In genomic region chr3:104781471-104781903, GRCm38 (mm10) we compare ENCODE assay signal across 8 mouse cellular contexts. TPM values are rescaled to one million over a fixed set of nuclear protein-coding genes. Genes with fewer than 3 reads are reported as not detected.
DNase-seq lines count a peak whose midpoint lies in the region; ATAC-seq lines count a peak whose summit lies in the region.

TSS of gene Fam19a3 (minus strand) at chr3:104781840.

- H3K9ac ChIP-seq in embryonic facial prominence, embryonic 14.5 days (ENCODE audit: low read depth, low read length) = peak within 1 kb of the TSS; percentile 61
- peak within 1 kb of the TSS; percentile 36; the same call in 1 of the 2 replicates for H3K9ac ChIP-seq in limb, embryonic 11.5 days (ENCODE audit: low read length)
- 0 out of 2 replicates have a peak within 1 kb of the TSS, but pooled peaks have one; percentile 11 for H3K9ac ChIP-seq in midbrain, embryonic 15.5 days

- H3K27me3 ChIP-seq in erythroblast, embryonic 14.5 days (ENCODE audit: control insufficient read depth) = peaks cover 97% of the 10 kb centered on the region
- H3K27me3 ChIP-seq in embryonic facial prominence, embryonic 14.5 days (replicated peaks; ENCODE audit: control insufficient read depth, insufficient read depth, low read length) = peaks cover 73% of the 10 kb centered on the region
- H3K27me3 ChIP-seq in limb, embryonic 11.5 days (ENCODE audit: control insufficient read depth, insufficient read depth, low read length) = peaks cover 63% of the 10 kb centered on the region
- peaks cover 82% of the 10 kb centered on the region for H3K27me3 ChIP-seq in midbrain, embryonic 15.5 days (replicated peaks)

- WGBS in embryonic facial prominence, embryonic 14.5 days = under 1% methylated on average over 25 of the region's 26 CpGs
- WGBS in limb, embryonic 11.5 days = under 1% methylated on average over 26 of the region's 26 CpGs
- under 1% methylated on average over 26 of the region's 26 CpGs for WGBS in midbrain, embryonic 15.5 days

- ATAC-seq in erythroblast, adult 5-6 weeks (replicated peaks; ENCODE audit: low FRiP score, poor library complexity, severe bottlenecking) = no peak
- no peak for ATAC-seq in embryonic facial prominence, embryonic 14.5 days (ENCODE audit: low read depth)
- 0 out of 2 replicates have a peak, but pooled peaks have one; percentile 8 for ATAC-seq in limb, embryonic 11.5 days (ENCODE audit: insufficient number of reproducible peaks, low FRiP score, low TSS enrichment, low read depth)
- ATAC-seq in midbrain, embryonic 15.5 days (replicated peaks) = 0 out of 2 replicates have a peak, but pooled peaks have one; percentile 18

- H3K27ac ChIP-seq in embryonic facial prominence, embryonic 14.5 days (replicated peaks; ENCODE audit: low read depth, low read length) = no peak within 1 kb of the TSS
- H3K27ac ChIP-seq in limb, embryonic 11.5 days (replicated peaks; ENCODE audit: low read depth, low read length) = no peak within 1 kb of the TSS
- no peak within 1 kb of the TSS for H3K27ac ChIP-seq in midbrain, embryonic 15.5 days

- H3K4me3 ChIP-seq in erythroblast, embryonic 14.5 days (replicated peaks) = peak within 1 kb of the TSS; percentile 34
- H3K4me3 ChIP-seq in embryonic facial prominence, embryonic 14.5 days (ENCODE audit: low read depth, low read length) = peak within 1 kb of the TSS; percentile 52
- H3K4me3 ChIP-seq in limb, embryonic 11.5 days (ENCODE audit: low read depth, low read length) = peak within 1 kb of the TSS; percentile 50
- peak within 1 kb of the TSS; percentile 39 for H3K4me3 ChIP-seq in midbrain, embryonic 15.5 days

- intact Hi-C loops in heart, postnatal 10 days (cut with DNase I) = loop anchor here (2.0 kb wide), 1 partner anchor 23 kb away; no protein-coding TSS in a partner anchor
- intact Hi-C loops in left cerebral cortex, postnatal 4 days (cut with DNase I) = no loop called here

- no peak for DNase-seq in embryonic facial prominence, embryonic 14.5 days (ENCODE audit: low spot score)
- DNase-seq in heart, postnatal 10 days = peak; percentile 82 to 85
- DNase-seq in limb, embryonic 11.5 days (ENCODE audit: low spot score) = no peak
- no peak for DNase-seq in left cerebral cortex, postnatal 4 days
- DNase-seq in ovary, adult 18-20 months (ENCODE audit: low spot score) = no peak

- H3K36me3 ChIP-seq in erythroblast, embryonic 14.5 days (ENCODE audit: control insufficient read depth) = no peaks in the 10 kb centered on the region
- no peaks in the 10 kb centered on the region for H3K36me3 ChIP-seq in embryonic facial prominence, embryonic 14.5 days (ENCODE audit: control insufficient read depth, insufficient read depth, low read length)
- no peaks in the 10 kb centered on the region for H3K36me3 ChIP-seq in limb, embryonic 11.5 days (ENCODE audit: control insufficient read depth, insufficient read depth, low read length)
- no peaks in the 10 kb centered on the region for H3K36me3 ChIP-seq in midbrain, embryonic 15.5 days (replicated peaks)

- no peaks in the 10 kb centered on the region; the same call in 1 of the 2 replicates for H3K9me3 ChIP-seq in erythroblast, embryonic 14.5 days (ENCODE audit: control insufficient read depth, low read length)
- H3K9me3 ChIP-seq in embryonic facial prominence, embryonic 14.5 days (ENCODE audit: control insufficient read depth, low read length) = no peaks in the 10 kb centered on the region
- H3K9me3 ChIP-seq in limb, embryonic 11.5 days (ENCODE audit: control insufficient read depth, low read length) = no peaks in the 10 kb centered on the region
- H3K9me3 ChIP-seq in midbrain, embryonic 15.5 days = no peaks in the 10 kb centered on the region

- peak within 1 kb of the TSS; percentile 99 for H3K4me2 ChIP-seq in embryonic facial prominence, embryonic 14.5 days (ENCODE audit: low read depth, low read length)
- H3K4me2 ChIP-seq in limb, embryonic 11.5 days (ENCODE audit: low read depth, severe bottlenecking) = peak within 1 kb of the TSS; percentile 95
- peak within 1 kb of the TSS; percentile 79 for H3K4me2 ChIP-seq in midbrain, embryonic 15.5 days

- H3K4me1 ChIP-seq in erythroblast, embryonic 14.5 days (ENCODE audit: control insufficient read depth) = peaks cover 15% of the 10 kb centered on the region
- peaks cover 18% of the 10 kb centered on the region; the same call in 1 of the 2 replicates for H3K4me1 ChIP-seq in embryonic facial prominence, embryonic 14.5 days (ENCODE audit: control insufficient read depth, insufficient read depth, low read length)
- peaks cover 11% of the 10 kb centered on the region for H3K4me1 ChIP-seq in limb, embryonic 11.5 days (ENCODE audit: control insufficient read depth, insufficient read depth, low read length)
- H3K4me1 ChIP-seq in midbrain, embryonic 15.5 days = peaks cover 28% of the 10 kb centered on the region

RNA-seq across cellular contexts. Expression of gene Fam19a3, which starts in this region (rescaled TPM):
- polyA plus RNA-seq in erythroblast, embryonic 14.5 days (2012) = not detected in 2 replicates
- total RNA-seq in erythroblast, adult 5-6 weeks (2015; ENCODE audit: low replicate concordance) = not detected in 2 replicates
- total RNA-seq in erythroblast, adult 5-6 weeks (2017; ENCODE audit: low replicate concordance) = not detected in 2 replicates
- 0.24 and 0.68 TPM in 2 replicates for polyA plus RNA-seq in embryonic facial prominence, embryonic 14.5 days (2014; fragmentation: Nextera tagmentation; extraction: Ambion mirVana)
- 1 to 10 TPM; 2.2 to 2.6 TPM for total RNA-seq in heart, postnatal 10 days (2021)
- 0.29 and 0.30 TPM in 2 replicates for polyA plus RNA-seq in limb, embryonic 11.5 days (2014; fragmentation: Nextera tagmentation; extraction: Ambion mirVana)
- 0.05 and 0.10 TPM in 2 replicates for polyA plus RNA-seq in midbrain, embryonic 15.5 days (2015; fragmentation: Nextera tagmentation; extraction: Ambion mirVana)
- under 1 TPM in 1 of 2 experiments, not detected in 1; 0.14 TPM for total RNA-seq in left cerebral cortex, postnatal 4 days (2021)

Comparison
In these comparisons a context has a peak if more than half of its experiments do, and no peak if none do; other contexts are left out.
1. Peak in ATAC-seq, H3K4me3 ChIP-seq, H3K9ac ChIP-seq and H3K4me2 ChIP-seq in limb, embryonic 11.5 days; RNA of the gene not detected or under 1 TPM.
2. Peak in ATAC-seq, H3K4me3 ChIP-seq, H3K9ac ChIP-seq and H3K4me2 ChIP-seq in midbrain, embryonic 15.5 days; RNA of the gene not detected or under 1 TPM.
3. DNase-seq: peak in heart, postnatal 10 days (2 of 2); none in embryonic facial prominence, embryonic 14.5 days (single experiment), limb, embryonic 11.5 days (single experiment), left cerebral cortex, postnatal 4 days (single experiment) and ovary, adult 18-20 months (single experiment).
4. H3K9ac ChIP-seq: peak in every context shown above with its lines; median percentile 61 in embryonic facial prominence, embryonic 14.5 days; 36 in limb, embryonic 11.5 days; 11 in midbrain, embryonic 15.5 days.
5. Peak in every context shown above with its lines, with median percentiles within 50 percentile points of each other: H3K4me3 ChIP-seq and H3K4me2 ChIP-seq.